Mouse (Mus musculus): ENCODE results near the gene Mcm10.
"Not testable (repeated sequence)": the region's sequence is repeated elsewhere in the genome, so short reads cannot be mapped to it uniquely, and the experiment has no call there.

Gene Mcm10

GRCm38 (mm10) chr2:4983987-4984386 is 28.6 kb downstream of the Mcm10 start:
- no peak for DNase-seq

- no peak for DNase-seq
Observed at GRCm38 (mm10) chr2:4978091-4978490, 34.5 kb downstream of the Mcm10 start.

- DNase-seq = no peak
Observed at GRCm38 (mm10) chr2:4975807-4976206, 36.8 kb downstream of the Mcm10 start, which contains the start of gene Ucma. Ucma (plus strand) TSS chr2:4976122.

GRCm38 (mm10) chr2:4969083-4969482 is 43.5 kb downstream of the Mcm10 start:
- no peak for DNase-seq

GRCm38 (mm10) chr2:4967806-4968205 is 44.8 kb downstream of the Mcm10 start:
- DNase-seq = no peak

- DNase-seq = no peak
Observed at GRCm38 (mm10) chr2:4958039-4958438, 54.6 kb downstream of the Mcm10 start.

- no peak for DNase-seq
Observed at GRCm38 (mm10) chr2:4954216-4954760, 58.3 kb downstream of the Mcm10 start.

GRCm38 (mm10) chr2:4950986-4951385 is 61.6 kb downstream of the Mcm10 start:
- DNase-seq = no peak

- not testable (repeated sequence) for DNase-seq
Observed at GRCm38 (mm10) chr2:4949691-4950090, 62.9 kb downstream of the Mcm10 start.

- DNase-seq = no peak
Observed at GRCm38 (mm10) chr2:4940861-4941260, 71.7 kb downstream of the Mcm10 start.

All from kidney, postnatal 10 days (tissue).